Mouse (Mus musculus) E14TG2a.4 (cell line): ENCODE data around the gene Rack1.

Experiments
- CTCF ChIP-seq: conservative IDR thresholded peaks from 2 replicates; pipeline ENCODE4 v1.5.1; 2014; ENCODE audit warnings: low read length
- NANOG ChIP-seq: IDR thresholded peaks from 2 replicates; pipeline ENCODE4 v1.6.1; 2014; ENCODE audit warnings: borderline replicate concordance, low read length, mixed read lengths
- POU5F1 ChIP-seq: IDR thresholded peaks from 2 replicates; pipeline ENCODE4 v1.6.1; 2014; ENCODE audit warnings: low read length, borderline replicate concordance

DNA sequence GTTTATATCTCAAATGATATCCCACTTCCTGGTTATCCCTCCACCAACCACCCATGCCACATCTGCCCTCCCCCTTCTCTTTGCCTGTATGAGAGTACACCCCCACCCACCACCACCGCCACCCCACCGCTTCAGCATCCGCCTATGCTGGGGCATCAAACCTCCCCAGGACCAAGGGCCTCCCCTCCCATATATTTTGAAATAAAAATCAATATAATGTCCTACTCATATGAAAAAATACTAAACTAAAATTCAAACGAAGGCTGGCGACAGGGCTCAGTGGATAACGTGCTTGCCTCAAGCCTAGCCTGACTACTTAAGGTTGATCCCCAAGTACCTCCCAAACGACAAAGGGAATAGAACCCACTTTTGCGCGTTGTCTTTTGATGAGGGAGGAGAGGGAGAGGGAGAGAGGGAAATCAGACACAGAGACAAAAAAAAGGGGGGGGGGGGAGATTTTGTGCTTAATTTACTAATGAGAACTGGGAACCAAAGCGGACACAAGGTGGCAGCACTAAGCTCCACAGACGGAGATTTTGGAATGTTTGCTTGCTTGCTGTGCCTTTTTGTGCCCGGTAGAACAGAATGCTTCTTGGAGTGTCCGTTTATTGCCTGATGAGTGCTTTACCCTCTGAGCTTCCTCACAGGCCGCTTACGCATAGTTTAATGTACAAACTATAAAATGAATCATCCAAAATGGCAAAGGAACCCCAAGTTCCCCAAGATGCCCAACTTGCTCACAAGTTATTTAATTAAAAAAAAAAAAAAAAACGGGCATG, 11.6 kb upstream of the Rack1 start:
- TF ChIP-seq CTCF (peak; percentile 53), POU5F1 (no peak), NANOG (no peak)
